Mouse (Mus musculus) bone marrow macrophage, adult 2 months (primary cell): ENCODE results near the gene Cenps. TPM values are rescaled to one million over a fixed set of nuclear protein-coding genes. Genes with fewer than 3 reads are reported as not detected.
"Not testable (repeated sequence)": the region's sequence is repeated elsewhere in the genome, so short reads cannot be mapped to it uniquely, and the experiment has no call there.

Source experiments
- H3K27ac ChIP-seq: 2 replicates; pipeline ENCODE4 v1.5.1; 2012; ENCODE audit warnings: low read depth, low read length; ENCODE audit not compliant: insufficient read depth
- H3K4me1 ChIP-seq: 2 replicates; pipeline ENCODE4 v1.6.1; 2012; ENCODE audit warnings: low read length; ENCODE audit not compliant: control insufficient read depth, insufficient read depth
- H3K4me3 ChIP-seq: 2 replicates; pipeline ENCODE4 v1.5.1; 2012; ENCODE audit warnings: mild to moderate bottlenecking, low read length, moderate library complexity; ENCODE audit not compliant: insufficient read depth
- CTCF ChIP-seq: IDR thresholded peaks from 2 replicates; pipeline ENCODE4 v1.5.1; 2012; ENCODE audit warnings: low read depth, mild to moderate bottlenecking, low read length, moderate library complexity
- POLR2A ChIP-seq: IDR thresholded peaks from 2 replicates; pipeline ENCODE4 v1.6.1; 2012; ENCODE audit warnings: mild to moderate bottlenecking, low read depth, low read length, borderline replicate concordance
- polyA plus RNA-seq: library from polyadenylated mRNA; stranded (reverse); fragments of >200 nt; gene quantifications from 2 replicates; pipeline ENCODE4 v1.2.4, GENCODE M21; 2012; ENCODE audit not compliant: missing spikeins, insufficient read depth, insufficient read length

The Cenps gene
- polyA plus RNA-seq, 1 experiment: 7.3 TPM

GRCm38 (mm10) chr4:149172083-149172482 is 34.7 kb upstream of the Cenps start:
- H3K4me1 ChIP-seq: peaks cover 51% of the 10 kb centered on the region
- peak overlapping the region; percentile 95 for H3K27ac ChIP-seq
- TF ChIP-seq CTCF: no peak
- no peak for TF ChIP-seq POLR2A
- H3K4me3 ChIP-seq: no peak overlapping the region

GRCm38 (mm10) chr4:149171581-149171981 is 34.2 kb upstream of the Cenps start:
- peaks cover 51% of the 10 kb centered on the region for H3K4me1 ChIP-seq
- H3K4me3 ChIP-seq: no peak overlapping the region; the same call in 1 of the 2 replicates
- TF ChIP-seq CTCF: no peak
- TF ChIP-seq POLR2A: no peak
- H3K27ac ChIP-seq: peak overlapping the region; percentile 95

- Histone ChIP-seq H3K4me1 (peaks cover 51% of the 10 kb centered on the region), H3K4me3 (peak overlapping the region; percentile 28), H3K27ac (peak overlapping the region; percentile 95)
- TF ChIP-seq POLR2A (no peak), CTCF (no peak)
These were observed 33.0 kb upstream of the Cenps start for GRCm38 (mm10) chr4:149170394-149170931.

GRCm38 (mm10) chr4:149169926-149170325 is 32.5 kb upstream of the Cenps start:
- peaks cover 54% of the 10 kb centered on the region for H3K4me1 ChIP-seq
- H3K4me3 ChIP-seq: not testable (repeated sequence)
- peak overlapping the region; percentile 95 for H3K27ac ChIP-seq

- TF ChIP-seq CTCF: no peak
- no peak for TF ChIP-seq POLR2A
- peak overlapping the region; percentile 81 for H3K4me3 ChIP-seq
- H3K4me1 ChIP-seq: peaks cover 49% of the 10 kb centered on the region
- peak overlapping the region; percentile 90; the same call in 1 of the 2 replicates for H3K27ac ChIP-seq
These were observed 30.6 kb upstream of the Cenps start for GRCm38 (mm10) chr4:149168016-149168415.

GRCm38 (mm10) chr4:149166957-149167611 is 29.7 kb upstream of the Cenps start:
- Histone ChIP-seq H3K4me3 (peak overlapping the region; percentile 81), H3K27ac (peak overlapping the region; percentile 90), H3K4me1 (peaks cover 48% of the 10 kb centered on the region)
- TF ChIP-seq CTCF (no peak), POLR2A (no peak; the same call in 1 of the 2 replicates)

GRCm38 (mm10) chr4:149166215-149166946 is 29.0 kb upstream of the Cenps start, which contains the start of gene Pgd:
Gene Pgd (minus strand): TSS chr4:149166771.
- Histone ChIP-seq H3K4me1 (peaks cover 48% of the 10 kb centered on the region), H3K27ac (peak within 1 kb of the TSS; percentile 90), H3K4me3 (peak within 1 kb of the TSS; percentile 96)
- TF ChIP-seq POLR2A: no peak
- TF ChIP-seq CTCF: no peak

- Histone ChIP-seq H3K4me3 (peak overlapping the region; percentile 24), H3K4me1 (peaks cover 54% of the 10 kb centered on the region)
These were observed 26.7 kb upstream of the Cenps start for GRCm38 (mm10) chr4:149164150-149164549.

GRCm38 (mm10) chr4:149163196-149163595 is 25.8 kb upstream of the Cenps start:
- H3K4me3 ChIP-seq: no peak overlapping the region
- H3K4me1 ChIP-seq: peaks cover 57% of the 10 kb centered on the region
- H3K27ac ChIP-seq: no peak overlapping the region
- no peak for TF ChIP-seq POLR2A
- no peak for TF ChIP-seq CTCF

More at GRCm38 (mm10) chr4:149164150-149164549, 26.7 kb upstream of the Cenps start:
- no peak overlapping the region for H3K27ac ChIP-seq
- TF ChIP-seq CTCF: no peak
- TF ChIP-seq POLR2A: no peak

GRCm38 (mm10) chr4:149161166-149161565 is 23.7 kb upstream of the Cenps start:
- no peak for TF ChIP-seq CTCF
- TF ChIP-seq POLR2A: no peak
- no peak overlapping the region for H3K4me3 ChIP-seq
- peaks cover 70% of the 10 kb centered on the region for H3K4me1 ChIP-seq
- H3K27ac ChIP-seq: no peak overlapping the region
